30 mouse cellular contexts compared by ENCODE assay signal in the genomic region with DNA sequence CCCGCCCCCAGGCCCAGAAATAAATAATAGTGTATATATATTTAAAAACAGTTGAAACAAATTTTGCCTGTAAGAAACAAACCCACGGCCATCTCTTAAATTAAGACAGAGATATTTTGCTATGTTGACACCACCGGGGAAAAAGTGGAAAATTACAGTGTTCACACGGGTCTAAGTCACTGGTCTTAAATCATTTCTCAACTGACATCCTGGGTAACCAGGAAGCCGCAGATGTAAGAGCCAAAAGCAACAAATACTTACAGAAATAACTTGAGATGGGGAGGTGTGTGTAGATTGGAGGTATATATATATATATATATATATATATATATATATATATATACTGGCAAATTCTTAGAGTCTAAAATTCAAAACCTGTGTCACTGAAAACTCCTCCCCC. TPM values are rescaled to one million over a fixed set of nuclear protein-coding genes. Genes with fewer than 3 reads are reported as not detected.
DNase-seq lines count a peak whose midpoint lies in the region; ATAC-seq and TF ChIP-seq lines count a peak whose summit lies in the region.
"Had no signal": no experiment of that assay in that cellular context is flagged by ENCODE, and none has a peak within 500 bp of the region (broad histone marks: within the 10 kb centered on the region; RNA-seq: fewer than 3 reads in every experiment).

No protein-coding gene starts in this region.

- H3K4me2 ChIP-seq in stomach, postnatal 0 days (replicated peaks; ENCODE audit: low read depth) = no peak overlapping the region
- H3K4me2 ChIP-seq: embryonic facial prominence, embryonic 13.5 days; forebrain, embryonic 12.5 days; forebrain, embryonic 15.5 days; heart, embryonic 12.5 days; heart, embryonic 15.5 days; hindbrain, embryonic 14.5 days had no signal

- H3K9me3 ChIP-seq in stomach, postnatal 0 days (ENCODE audit: control insufficient read depth, low read length) = no peaks in the 10 kb centered on the region
- H3K9me3 ChIP-seq: embryonic facial prominence, embryonic 10.5 days; embryonic facial prominence, embryonic 13.5 days; forebrain, embryonic 12.5 days; forebrain, embryonic 15.5 days; G1E; heart, embryonic 12.5 days; heart, embryonic 15.5 days had no signal

- peak; percentile 42 for DNase-seq in CD4-positive, CD25-positive, alpha-beta regulatory T cell, adult 2 months (ENCODE audit: low read depth, low spot score)
- peak; percentile 21 for DNase-seq in thymus, postnatal 25 days
- no peak for DNase-seq in thymus, postnatal 14 days
- peak; percentile 58 for DNase-seq in naive thymus-derived CD4-positive, alpha-beta T cell, adult 2 months (ENCODE audit: low read depth)
- no peak for DNase-seq in stomach, postnatal 0 days (ENCODE audit: low spot score)
- DNase-seq: adrenal gland, adult 2 months; adrenal gland, postnatal 14 days; B cell, adult 2 months; cerebellum, adult 11-12 months; cerebellum, adult 8-10 months; cerebellum, postnatal 10 days; cerebellum, postnatal 36 days; embryo, embryonic 11 days; gastrocnemius, postnatal 25 days; heart, adult 18-20 months; heart, postnatal 10 days; heart, postnatal 36 days had no signal

- no peak overlapping the region for H3K9ac ChIP-seq in stomach, postnatal 0 days (ENCODE audit: low read length)
- H3K9ac ChIP-seq: embryonic facial prominence, embryonic 13.5 days; forebrain, embryonic 12.5 days; forebrain, embryonic 15.5 days; heart, embryonic 12.5 days; heart, embryonic 15.5 days; hindbrain, embryonic 14.5 days had no signal

- H3K4me3 ChIP-seq in stomach, postnatal 0 days (ENCODE audit: low read depth, low read length) = no peak overlapping the region
- H3K4me3 ChIP-seq: embryonic facial prominence, embryonic 10.5 days; embryonic facial prominence, embryonic 13.5 days; erythroblast, embryonic 14.5 days; forebrain, embryonic 12.5 days; forebrain, embryonic 15.5 days; heart, embryonic 12.5 days; heart, embryonic 15.5 days had no signal

- TF ChIP-seq CTCF in stomach, postnatal 0 days (IDR thresholded peaks at IDR 0.05; ENCODE audit: low read depth) = no peak

- H3K4me1 ChIP-seq in stomach, postnatal 0 days (replicated peaks; ENCODE audit: control insufficient read depth, insufficient read depth) = no peaks in the 10 kb centered on the region
- H3K4me1 ChIP-seq: embryonic facial prominence, embryonic 13.5 days; forebrain, embryonic 12.5 days; forebrain, embryonic 15.5 days; heart, embryonic 12.5 days; heart, embryonic 15.5 days had no signal

- no peak for ATAC-seq in CD4-positive, CD25-positive, alpha-beta regulatory T cell, adult 4 months
- ATAC-seq in stomach, postnatal 0 days (ENCODE audit: low FRiP score, low TSS enrichment) = no peak
- ATAC-seq: forebrain, embryonic 15.5 days; hindbrain, postnatal 0 days; inflammation-experienced regulatory T-cells, adult 6 months had no signal

- no peak for TF ChIP-seq EP300 in stomach, postnatal 0 days (optimal IDR thresholded peaks at IDR 0.05)

- WGBS in stomach, postnatal 0 days = 60% methylated on average over 5 of the region's 5 CpGs

- no peaks in the 10 kb centered on the region for H3K27me3 ChIP-seq in stomach, postnatal 0 days (ENCODE audit: control insufficient read depth, insufficient read depth, low read length)
- H3K27me3 ChIP-seq: CH12.LX; embryonic facial prominence, embryonic 13.5 days; forebrain, embryonic 12.5 days; forebrain, embryonic 15.5 days; heart, embryonic 12.5 days; heart, embryonic 15.5 days had no signal

- H3K27ac ChIP-seq in stomach, postnatal 0 days (replicated peaks) = no peak overlapping the region
- H3K27ac ChIP-seq: embryonic facial prominence, embryonic 10.5 days; embryonic facial prominence, embryonic 13.5 days; forebrain, embryonic 12.5 days; forebrain, embryonic 15.5 days; heart, embryonic 15.5 days; hindbrain, embryonic 14.5 days; hindbrain, postnatal 0 days had no signal

- no peaks in the 10 kb centered on the region for H3K36me3 ChIP-seq in stomach, postnatal 0 days (ENCODE audit: control insufficient read depth, insufficient read depth, low read length)
- H3K36me3 ChIP-seq: embryonic facial prominence, embryonic 10.5 days; embryonic facial prominence, embryonic 13.5 days; forebrain, embryonic 12.5 days; forebrain, embryonic 15.5 days; G1E; heart, embryonic 12.5 days; heart, embryonic 15.5 days had no signal

RNA-seq across cellular contexts. Expression of a gene that starts 21.5 kb away (rescaled TPM):
- polyA plus RNA-seq in CD4-positive, CD25-positive, alpha-beta regulatory T cell, adult 4 months (2017; shearing (Covaris generic)) = 10 to 100 TPM; 15.7 to 17.7 TPM
- 16.0 and 16.8 TPM in 2 replicates for polyA plus RNA-seq in stomach, postnatal 0 days (2015; fragmentation: Nextera tagmentation; extraction: Ambion mirVana)

Comparison
In these comparisons a context has a peak if more than half of its experiments do, and no peak if none do; other contexts are left out.
1. DNase-seq: peak in CD4-positive, CD25-positive, alpha-beta regulatory T cell, adult 2 months (single experiment), thymus, postnatal 25 days (single experiment) and naive thymus-derived CD4-positive, alpha-beta T cell, adult 2 months (single experiment); none in thymus, postnatal 14 days (single experiment) and stomach, postnatal 0 days (single experiment).